7 mouse cellular contexts compared by ENCODE assay signal in the genomic region with DNA sequence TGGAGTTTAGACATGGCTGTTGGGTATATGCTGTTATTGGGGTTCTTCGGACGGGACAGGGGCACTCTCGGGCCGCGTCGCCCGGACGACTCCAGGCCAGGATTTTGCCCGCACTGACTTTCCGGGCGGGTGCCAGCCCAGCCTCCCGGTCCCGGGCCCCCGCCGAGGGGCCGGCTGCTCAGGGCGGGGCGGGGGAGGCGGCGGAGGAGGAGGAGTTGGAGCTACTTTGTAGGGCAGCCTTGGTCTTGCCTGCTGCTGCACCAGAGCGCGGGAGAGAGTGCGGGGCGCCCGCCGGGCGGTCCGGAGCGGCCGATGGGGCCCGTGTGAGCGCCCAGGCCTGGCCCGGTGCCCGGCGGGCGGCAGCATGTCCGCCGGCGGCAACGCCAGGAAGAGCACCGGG.
DNase-seq lines count a peak whose midpoint lies in the region; ATAC-seq lines count a peak whose summit lies in the region.

No protein-coding gene starts in this region.

- H3K27me3 ChIP-seq in forebrain, embryonic 14.5 days (replicated peaks; ENCODE audit: control insufficient read depth, insufficient read depth, low read length), result no peaks in the 10 kb centered on the region
- H3K27me3 ChIP-seq in hindbrain, embryonic 13.5 days, result peaks cover 9% of the 10 kb centered on the region; the same call in 1 of the 2 replicates
- no peaks in the 10 kb centered on the region for H3K27me3 ChIP-seq in limb, embryonic 15.5 days
- no peaks in the 10 kb centered on the region for H3K27me3 ChIP-seq in midbrain, embryonic 16.5 days (ENCODE audit: control insufficient read depth, insufficient read depth, low read depth, low read length)

- ATAC-seq in forebrain, embryonic 14.5 days, result peak; percentile 83
- peak; percentile 71 for ATAC-seq in hindbrain, embryonic 13.5 days (ENCODE audit: low FRiP score)
- ATAC-seq in limb, embryonic 15.5 days (ENCODE audit: insufficient number of reproducible peaks, low FRiP score, low TSS enrichment, low read depth), result peak; percentile 83
- ATAC-seq in midbrain, embryonic 16.5 days, result peak; percentile 61; the same call in 1 of the 2 replicates

- H3K9ac ChIP-seq in forebrain, embryonic 14.5 days (ENCODE audit: low read length), result peak overlapping the region; percentile 84
- H3K9ac ChIP-seq in hindbrain, embryonic 13.5 days, result peak overlapping the region; percentile 85
- H3K9ac ChIP-seq in limb, embryonic 15.5 days, result peak overlapping the region; percentile 85
- H3K9ac ChIP-seq in midbrain, embryonic 16.5 days (ENCODE audit: low read depth, low read length), result peak overlapping the region; percentile 71

- H3K27ac ChIP-seq in forebrain, embryonic 14.5 days (ENCODE audit: low read depth, low read length), result peak overlapping the region; percentile 21; the same call in 1 of the 2 replicates
- H3K27ac ChIP-seq in hindbrain, embryonic 13.5 days, result peak overlapping the region; percentile 35; the same call in 1 of the 2 replicates
- H3K27ac ChIP-seq in limb, embryonic 15.5 days, result peak overlapping the region; percentile 89
- H3K27ac ChIP-seq in midbrain, embryonic 16.5 days (ENCODE audit: low read length), result no peak overlapping the region

- H3K4me3 ChIP-seq in forebrain, embryonic 14.5 days (ENCODE audit: low read depth, low read length), result peak overlapping the region; percentile 55
- peak overlapping the region; percentile 58 for H3K4me3 ChIP-seq in hindbrain, embryonic 13.5 days
- H3K4me3 ChIP-seq in limb, embryonic 15.5 days, result peak overlapping the region; percentile 84
- peak overlapping the region; percentile 45 for H3K4me3 ChIP-seq in midbrain, embryonic 16.5 days (ENCODE audit: low read depth, low read length)

- peak; percentile 72 to 86 for DNase-seq in adrenal gland, adult (ENCODE audit: inconsistent age in 2 of 2, low spot score in 1 of 2)
- peak; percentile 93 for DNase-seq in cerebellum, adult 11-12 months
- DNase-seq in forebrain, embryonic 14.5 days (ENCODE audit: low spot score), result peak; percentile 79
- peak; percentile 69 for DNase-seq in thymus, postnatal 4 days

- peak overlapping the region; percentile 89 for H3K4me2 ChIP-seq in forebrain, embryonic 14.5 days (ENCODE audit: low read length)
- H3K4me2 ChIP-seq in hindbrain, embryonic 13.5 days, result peak overlapping the region; percentile 89
- H3K4me2 ChIP-seq in limb, embryonic 15.5 days, result peak overlapping the region; percentile 74
- H3K4me2 ChIP-seq in midbrain, embryonic 16.5 days (ENCODE audit: low read length), result peak overlapping the region; percentile 95

- WGBS in forebrain, embryonic 14.5 days, result under 1% methylated on average over 37 of the region's 41 CpGs
- WGBS in hindbrain, embryonic 13.5 days, result 1% methylated on average over 31 of the region's 41 CpGs
- 2% methylated on average over 41 of the region's 41 CpGs for WGBS in limb, embryonic 15.5 days
- under 1% methylated on average over 39 of the region's 41 CpGs for WGBS in midbrain, embryonic 16.5 days

- H3K9me3 ChIP-seq in forebrain, embryonic 14.5 days (replicated peaks; ENCODE audit: control insufficient read depth, low read length), result no peaks in the 10 kb centered on the region
- no peaks in the 10 kb centered on the region for H3K9me3 ChIP-seq in hindbrain, embryonic 13.5 days
- no peaks in the 10 kb centered on the region for H3K9me3 ChIP-seq in limb, embryonic 15.5 days
- H3K9me3 ChIP-seq in midbrain, embryonic 16.5 days (replicated peaks; ENCODE audit: control insufficient read depth, low read length, poor library complexity, severe bottlenecking), result no peaks in the 10 kb centered on the region

- peaks cover 42% of the 10 kb centered on the region for H3K4me1 ChIP-seq in forebrain, embryonic 14.5 days (ENCODE audit: control insufficient read depth, insufficient read depth, low read length)
- peaks cover 76% of the 10 kb centered on the region for H3K4me1 ChIP-seq in hindbrain, embryonic 13.5 days (replicated peaks)
- peaks cover 78% of the 10 kb centered on the region for H3K4me1 ChIP-seq in limb, embryonic 15.5 days
- peaks cover 11% of the 10 kb centered on the region for H3K4me1 ChIP-seq in midbrain, embryonic 16.5 days (ENCODE audit: control insufficient read depth, insufficient read depth, low read length)

- no peaks in the 10 kb centered on the region for H3K36me3 ChIP-seq in forebrain, embryonic 14.5 days (ENCODE audit: control insufficient read depth, insufficient read depth, low read length)
- H3K36me3 ChIP-seq in hindbrain, embryonic 13.5 days, result no peaks in the 10 kb centered on the region
- 0 out of 2 replicates have a peak, but pooled peaks cover 3% of the 10 kb centered on the region for H3K36me3 ChIP-seq in limb, embryonic 15.5 days
- H3K36me3 ChIP-seq in midbrain, embryonic 16.5 days (ENCODE audit: control insufficient read depth, insufficient read depth, low read length), result no peaks in the 10 kb centered on the region
